Mouse (Mus musculus) forebrain, embryonic 12.5 days (tissue): ENCODE results near the gene Cyp4f17. TPM values are rescaled to one million over a fixed set of nuclear protein-coding genes. Genes with fewer than 3 reads are reported as not detected.

Source experiments
- ATAC-seq: fragments of 200-750 bp; cut with Nextera tagmentation; 2 replicates; pipeline ENCODE4 v1.8.0; 2017; ENCODE audit warnings: moderate TSS enrichment; ENCODE audit not compliant: low FRiP score
- H3K27ac ChIP-seq: fragments of 300-500 bp; sonication (generic); 2 replicates; pipeline ENCODE4 v1.5.1; 2016; ENCODE audit warnings: mild to moderate bottlenecking
- H3K27me3 ChIP-seq: fragments of 300-500 bp; sonication (generic); 2 replicates; pipeline ENCODE4 v1.6.1; 2016; ENCODE audit warnings: mild to moderate bottlenecking
- H3K36me3 ChIP-seq: fragments of 300-500 bp; sonication (generic); replicated peaks from 2 replicates; pipeline ENCODE4 v1.6.1; 2016; ENCODE audit warnings: mild to moderate bottlenecking
- H3K4me1 ChIP-seq: fragments of 300-500 bp; sonication (generic); 2 replicates; pipeline ENCODE4 v1.6.1; 2016
- H3K4me2 ChIP-seq: fragments of 300-500 bp; sonication (generic); 2 replicates; pipeline ENCODE4 v1.6.1; 2016; ENCODE audit warnings: mild to moderate bottlenecking, moderate library complexity
- H3K4me3 ChIP-seq: fragments of 300-500 bp; sonication (generic); replicated peaks from 2 replicates; pipeline ENCODE4 v1.5.1; 2016; ENCODE audit warnings: mild to moderate bottlenecking
- H3K9ac ChIP-seq: fragments of 300-500 bp; sonication (generic); 2 replicates; pipeline ENCODE4 v1.6.1; 2016; ENCODE audit warnings: mild to moderate bottlenecking
- H3K9me3 ChIP-seq: fragments of 300-500 bp; sonication (generic); 2 replicates; pipeline ENCODE4 v1.6.1; 2016
- WGBS: fragments of 180-500 bp; shearing (Covaris S2); methylation state at CpG from one replicate; pipeline ENCODE4 v1.1.7; 2016; 5-methylcytosine and 5-hydroxymethylcytosine counted together
- polyA plus RNA-seq: library from polyadenylated mRNA; unstranded; fragments of >200 nt; fragmentation: Nextera tagmentation; extraction: Ambion mirVana; gene quantifications from 2 replicates; pipeline ENCODE4 v1.2.1, GENCODE M21; 2016

Gene Cyp4f17
- 6.5 and 6.8 TPM in 2 replicates for polyA plus RNA-seq

DNA sequence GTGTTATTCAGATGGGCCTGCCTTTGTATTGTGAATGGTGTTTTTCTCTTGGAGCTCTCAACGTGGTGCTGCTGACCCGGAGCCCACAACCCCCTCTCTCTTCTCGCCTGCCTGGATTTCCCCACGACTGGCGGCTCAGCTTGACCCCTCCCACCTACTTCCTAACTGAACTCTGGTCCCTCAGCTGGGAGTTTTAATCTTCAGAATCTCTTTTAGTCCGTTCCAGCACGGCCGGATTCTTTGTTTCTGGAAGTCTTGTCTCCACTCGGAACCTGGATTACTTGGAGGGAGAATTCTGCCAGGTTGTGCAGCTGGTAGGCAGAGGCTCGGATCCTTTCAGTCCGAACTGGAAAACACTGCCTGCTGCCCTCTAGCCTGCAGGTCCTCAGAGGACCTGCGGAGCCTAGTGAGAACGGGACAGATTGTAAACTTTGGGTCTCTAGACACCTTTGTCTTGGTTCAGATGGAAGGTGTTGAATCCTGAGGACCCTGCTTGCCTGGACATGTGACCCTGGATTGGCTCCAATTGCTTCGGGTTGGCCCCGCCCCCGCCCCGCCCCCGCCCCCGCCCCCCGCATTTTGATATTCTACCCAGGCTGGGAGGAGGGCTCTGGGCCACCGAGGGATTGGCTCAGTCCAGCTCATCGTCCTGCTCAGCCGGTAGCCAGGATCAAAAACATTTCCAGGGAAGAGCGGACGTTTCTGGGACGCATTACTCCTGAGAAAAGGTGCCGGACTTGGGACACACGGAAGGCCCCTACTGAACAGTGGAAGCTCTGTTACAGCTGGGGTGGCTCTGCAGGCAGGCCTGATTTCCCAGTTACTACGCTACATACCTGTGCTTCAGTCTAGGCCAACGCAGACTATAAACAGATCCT, at the start of gene Cyp4f17:
TSS of gene Cyp4f17 (plus strand) at position 200 of the 878 bp plus-strand sequence.
- Histone ChIP-seq H3K4me3 (peak within 1 kb of the TSS; percentile 41), H3K27ac (peak within 1 kb of the TSS; percentile 83), H3K9ac (peak within 1 kb of the TSS; percentile 63), H3K4me2 (peak within 1 kb of the TSS; percentile 78), H3K4me1 (peaks cover 18% of the 10 kb centered on the region), H3K27me3 (no peaks in the 10 kb centered on the region), H3K36me3 (no peaks in the 10 kb centered on the region; the same call in 1 of the 2 replicates), H3K9me3 (no peaks in the 10 kb centered on the region)
- under 1% methylated on average over 30 of the region's 30 CpGs for WGBS
- ATAC-seq = peak; percentile 92

GRCm38 (mm10) chr17:32468494-32468893, 37.4 kb upstream of the Cyp4f17 start:
- H3K9me3 ChIP-seq = no peaks in the 10 kb centered on the region
- no peaks in the 10 kb centered on the region for H3K27me3 ChIP-seq
- no peaks in the 10 kb centered on the region for H3K36me3 ChIP-seq
- no peak overlapping the region for H3K4me2 ChIP-seq
- H3K4me3 ChIP-seq = no peak overlapping the region
- H3K9ac ChIP-seq = no peak overlapping the region
- no peaks in the 10 kb centered on the region for H3K4me1 ChIP-seq
- H3K27ac ChIP-seq = no peak overlapping the region
- no peak for ATAC-seq
- WGBS = 50% methylated on average over 7 of the region's 7 CpGs

GRCm38 (mm10) chr17:32470795-32471194, 35.1 kb upstream of the Cyp4f17 start:
- H3K4me2 ChIP-seq = no peak overlapping the region
- H3K9ac ChIP-seq = no peak overlapping the region
- H3K27ac ChIP-seq = no peak overlapping the region
- H3K9me3 ChIP-seq = no peaks in the 10 kb centered on the region
- no peaks in the 10 kb centered on the region for H3K27me3 ChIP-seq
- ATAC-seq = no peak
- 83% methylated on average over 4 of the region's 4 CpGs for WGBS
- no peaks in the 10 kb centered on the region for H3K4me1 ChIP-seq
- H3K4me3 ChIP-seq = no peak overlapping the region
- H3K36me3 ChIP-seq = no peaks in the 10 kb centered on the region

- no peak overlapping the region for H3K27ac ChIP-seq
- no peaks in the 10 kb centered on the region for H3K9me3 ChIP-seq
- no peak overlapping the region for H3K4me3 ChIP-seq
- no peak for ATAC-seq
- no peak overlapping the region for H3K9ac ChIP-seq
- H3K4me2 ChIP-seq = no peak overlapping the region
- no peaks in the 10 kb centered on the region for H3K4me1 ChIP-seq
- 71% methylated on average over 7 of the region's 7 CpGs for WGBS
- no peaks in the 10 kb centered on the region for H3K36me3 ChIP-seq
- H3K27me3 ChIP-seq = no peaks in the 10 kb centered on the region
Observed at GRCm38 (mm10) chr17:32472176-32472575, 33.7 kb upstream of the Cyp4f17 start.

DNA sequence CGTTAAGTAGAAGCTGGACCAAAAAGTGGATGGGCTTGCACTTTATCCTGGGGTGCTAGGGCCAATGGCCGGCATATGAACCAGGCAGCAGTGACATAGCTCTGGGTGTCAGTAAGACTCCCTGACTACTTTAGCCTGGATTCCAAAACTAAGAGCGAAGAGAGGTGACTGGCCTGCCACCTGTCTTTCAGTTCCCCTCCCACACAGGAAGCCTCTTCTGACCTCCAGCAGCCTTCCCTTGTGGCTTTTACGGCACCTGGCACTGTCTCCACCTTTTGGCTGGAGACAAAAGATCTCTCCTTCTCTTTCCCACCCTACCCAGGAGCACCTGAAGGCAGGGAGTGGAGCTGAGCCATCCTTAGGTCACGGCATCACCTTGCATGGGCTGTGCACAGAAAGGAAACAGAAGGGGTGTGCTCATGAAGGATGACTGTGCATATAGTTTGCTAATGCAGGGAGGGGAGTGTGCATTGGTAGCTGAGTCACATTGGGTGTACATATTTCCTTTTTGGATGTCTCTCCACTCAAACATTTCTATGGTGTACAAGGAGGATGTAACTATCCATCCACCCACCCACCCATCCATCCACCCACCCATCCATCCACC, 30.8 kb upstream of the Cyp4f17 start:
- no peaks in the 10 kb centered on the region for H3K9me3 ChIP-seq
- H3K9ac ChIP-seq = no peak overlapping the region
- no peak overlapping the region for H3K27ac ChIP-seq
- WGBS = 87% methylated on average over 5 of the region's 5 CpGs
- no peak for ATAC-seq
- no peak overlapping the region for H3K4me3 ChIP-seq
- H3K27me3 ChIP-seq = peaks cover 6% of the 10 kb centered on the region; the same call in 1 of the 2 replicates
- no peaks in the 10 kb centered on the region for H3K36me3 ChIP-seq
- H3K4me2 ChIP-seq = no peak overlapping the region
- H3K4me1 ChIP-seq = no peaks in the 10 kb centered on the region

GRCm38 (mm10) chr17:32477204-32477603, 28.6 kb upstream of the Cyp4f17 start:
- Histone ChIP-seq H3K27me3 (peaks cover 14% of the 10 kb centered on the region; the same call in 1 of the 2 replicates), H3K4me3 (no peak overlapping the region), H3K4me1 (no peaks in the 10 kb centered on the region), H3K9ac (no peak overlapping the region), H3K4me2 (no peak overlapping the region), H3K27ac (no peak overlapping the region), H3K9me3 (no peaks in the 10 kb centered on the region), H3K36me3 (no peaks in the 10 kb centered on the region)
- WGBS = 95% methylated on average over 1 of the region's 1 CpGs
- no peak for ATAC-seq

DNA sequence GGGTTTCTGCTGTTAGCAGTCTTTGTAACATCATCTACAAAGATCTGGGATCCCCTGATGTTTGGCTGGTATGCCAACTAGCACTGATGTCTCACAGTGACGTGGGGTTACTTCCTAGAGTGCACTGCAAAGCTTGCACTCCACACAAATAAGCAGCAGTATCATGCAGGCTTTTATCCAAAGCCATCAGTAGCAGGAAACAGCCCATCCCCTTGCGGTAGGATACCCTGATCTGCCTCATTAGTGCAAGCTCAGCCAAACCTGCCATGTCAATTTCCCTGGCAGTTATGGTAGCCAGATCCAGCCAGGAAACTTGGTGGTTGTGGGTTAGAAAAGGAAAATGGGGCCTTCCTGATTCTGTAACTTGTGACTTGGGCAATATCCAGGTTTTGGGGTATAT, 27.1 kb upstream of the Cyp4f17 start:
- peaks cover 5% of the 10 kb centered on the region; the same call in 1 of the 2 replicates for H3K4me1 ChIP-seq
- no peak overlapping the region for H3K27ac ChIP-seq
- H3K36me3 ChIP-seq = no peaks in the 10 kb centered on the region
- H3K9me3 ChIP-seq = no peaks in the 10 kb centered on the region
- WGBS = 77% methylated on average over 2 of the region's 2 CpGs
- no peak for ATAC-seq
- H3K27me3 ChIP-seq = peaks cover 20% of the 10 kb centered on the region
- no peak overlapping the region for H3K9ac ChIP-seq
- no peak overlapping the region for H3K4me3 ChIP-seq
- H3K4me2 ChIP-seq = no peak overlapping the region

GRCm38 (mm10) chr17:32479554-32480506, 26.0 kb upstream of the Cyp4f17 start:
- WGBS = 27% methylated on average over 8 of the region's 8 CpGs
- Histone ChIP-seq H3K36me3 (no peaks in the 10 kb centered on the region), H3K9me3 (no peaks in the 10 kb centered on the region), H3K4me2 (no peak overlapping the region), H3K4me1 (peaks cover 5% of the 10 kb centered on the region; the same call in 1 of the 2 replicates), H3K27me3 (peaks cover 20% of the 10 kb centered on the region), H3K9ac (no peak overlapping the region), H3K27ac (no peak overlapping the region), H3K4me3 (no peak overlapping the region)
- no peak for ATAC-seq

GRCm38 (mm10) chr17:32481766-32482165, 24.1 kb upstream of the Cyp4f17 start:
- H3K27ac ChIP-seq = no peak overlapping the region
- H3K9me3 ChIP-seq = no peaks in the 10 kb centered on the region
- no peak for ATAC-seq
- H3K4me2 ChIP-seq = no peak overlapping the region
- 84% methylated on average over 14 of the region's 14 CpGs for WGBS
- peaks cover 5% of the 10 kb centered on the region; the same call in 1 of the 2 replicates for H3K4me1 ChIP-seq
- no peaks in the 10 kb centered on the region for H3K36me3 ChIP-seq
- H3K4me3 ChIP-seq = no peak overlapping the region
- H3K27me3 ChIP-seq = peaks cover 25% of the 10 kb centered on the region
- H3K9ac ChIP-seq = no peak overlapping the region

GRCm38 (mm10) chr17:32483200-32483599, 22.6 kb upstream of the Cyp4f17 start:
- H3K36me3 ChIP-seq = no peaks in the 10 kb centered on the region
- H3K9me3 ChIP-seq = no peaks in the 10 kb centered on the region
- H3K4me1 ChIP-seq = peaks cover 5% of the 10 kb centered on the region; the same call in 1 of the 2 replicates
- H3K4me3 ChIP-seq = peak overlapping the region; percentile 15; the same call in 1 of the 2 replicates
- peaks cover 25% of the 10 kb centered on the region for H3K27me3 ChIP-seq
- H3K4me2 ChIP-seq = peak overlapping the region; percentile 48
- no peak overlapping the region for H3K27ac ChIP-seq
- 22% methylated on average over 18 of the region's 18 CpGs for WGBS
- H3K9ac ChIP-seq = no peak overlapping the region
- peak; percentile 41; the same call in 1 of the 2 replicates for ATAC-seq

GRCm38 (mm10) chr17:32492349-32492980, 13.4 kb upstream of the Cyp4f17 start:
- peak overlapping the region; percentile 51 for H3K9ac ChIP-seq
- WGBS = 7% methylated on average over 30 of the region's 30 CpGs

More at GRCm38 (mm10) chr17:32492349-32492980, 13.4 kb upstream of the Cyp4f17 start:
- Histone ChIP-seq H3K27me3 (peaks cover 26% of the 10 kb centered on the region), H3K36me3 (no peaks in the 10 kb centered on the region), H3K9me3 (no peaks in the 10 kb centered on the region), H3K27ac (no peak overlapping the region), H3K4me1 (0 out of 2 replicates have a peak, but pooled peaks cover 4% of the 10 kb centered on the region), H3K4me2 (peak overlapping the region; percentile 54), H3K4me3 (peak overlapping the region; percentile 33)
- peak; percentile 81 for ATAC-seq
